Mouse (Mus musculus): ENCODE results near the gene Fgfrl1. TPM values are rescaled to one million over a fixed set of nuclear protein-coding genes. Genes with fewer than 3 reads are reported as not detected.

Fgfrl1 gene
- total RNA-seq, 2 experiments from 2014 or later = 19.7 to 21.7 TPM

DNA sequence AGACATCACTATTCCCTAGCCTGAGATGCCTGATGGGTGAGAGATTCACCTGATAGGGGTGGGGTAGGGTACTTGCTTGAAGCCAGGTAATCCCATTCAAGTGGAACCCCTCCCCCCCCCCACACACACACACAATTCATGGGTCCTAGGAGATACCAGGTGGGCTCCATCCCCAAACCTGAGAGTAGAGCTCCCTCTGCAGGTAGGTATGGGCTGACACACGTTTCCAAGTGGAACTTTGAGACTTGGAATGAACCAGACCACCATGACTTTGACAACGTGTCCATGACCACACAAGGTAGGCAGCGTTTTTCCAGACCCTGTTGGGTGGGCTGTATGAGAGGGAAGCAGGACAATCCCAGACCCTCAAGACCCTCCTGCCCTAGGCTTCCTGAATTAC is 12.3 kb upstream of the Fgfrl1 start:
- intact Hi-C loops (cut with DNase I) = no loop called here
- DNase-seq (ENCODE audit: extremely low spot score in 1 of 2, low spot score in 2 of 2) = no peak
- Histone ChIP-seq H3K27ac (no peak overlapping the region), H3K4me3 (no peak overlapping the region)
- TF ChIP-seq CTCF (IDR thresholded peaks at IDR 0.05) = peak; percentile 43

DNA sequence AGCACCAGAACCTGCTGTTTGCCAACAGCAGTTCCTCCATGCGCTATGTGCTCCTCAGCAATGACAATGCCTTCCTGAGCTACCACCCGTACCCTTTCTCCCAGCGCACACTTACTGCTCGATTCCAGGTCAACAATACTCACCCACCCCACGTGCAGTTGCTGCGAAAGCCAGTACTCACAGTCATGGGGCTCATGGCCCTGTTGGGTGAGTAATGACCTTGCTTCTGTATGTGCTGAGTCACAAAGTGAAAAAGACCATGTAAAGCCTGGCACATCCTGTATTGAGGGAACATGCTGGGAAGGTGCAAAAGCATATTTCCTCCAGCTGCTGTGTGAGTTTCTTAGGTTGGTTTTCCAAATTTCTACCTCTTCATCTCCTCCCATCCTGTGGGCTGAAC is 11.3 kb upstream of the Fgfrl1 start:
- Histone ChIP-seq H3K4me3 (no peak overlapping the region), H3K27ac (no peak overlapping the region)
- no peak for TF ChIP-seq CTCF (IDR thresholded peaks at IDR 0.05)
- intact Hi-C loops (cut with DNase I) = no loop called here
- no peak for DNase-seq (ENCODE audit: extremely low spot score in 1 of 2, low spot score in 2 of 2)

DNA sequence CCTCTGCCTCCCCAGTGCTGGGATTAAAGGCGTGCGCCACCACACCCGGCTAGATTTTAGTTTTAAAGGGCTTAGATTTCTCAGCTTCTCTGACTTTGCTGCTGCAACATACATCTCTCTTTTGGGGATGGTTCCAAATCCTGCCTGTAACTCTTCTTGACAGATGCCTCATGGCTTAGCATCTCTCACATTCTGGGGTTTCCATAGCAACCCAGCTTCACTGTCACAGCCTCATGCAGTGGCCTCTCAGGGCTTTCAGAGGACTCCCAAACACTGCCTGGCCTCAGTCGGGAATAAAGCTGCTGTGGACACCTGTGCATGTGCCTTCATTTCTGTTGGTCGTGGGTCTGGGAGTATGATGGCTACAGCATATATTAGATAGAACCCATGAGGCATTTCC is 3.1 kb upstream of the Fgfrl1 start:
- Histone ChIP-seq H3K4me3 (no peak overlapping the region), H3K27ac (no peak overlapping the region)
- DNase-seq (ENCODE audit: extremely low spot score in 1 of 2, low spot score in 2 of 2) = no peak
- intact Hi-C loops (cut with DNase I) = no loop called here
- no peak for TF ChIP-seq CTCF (IDR thresholded peaks at IDR 0.05)

DNA sequence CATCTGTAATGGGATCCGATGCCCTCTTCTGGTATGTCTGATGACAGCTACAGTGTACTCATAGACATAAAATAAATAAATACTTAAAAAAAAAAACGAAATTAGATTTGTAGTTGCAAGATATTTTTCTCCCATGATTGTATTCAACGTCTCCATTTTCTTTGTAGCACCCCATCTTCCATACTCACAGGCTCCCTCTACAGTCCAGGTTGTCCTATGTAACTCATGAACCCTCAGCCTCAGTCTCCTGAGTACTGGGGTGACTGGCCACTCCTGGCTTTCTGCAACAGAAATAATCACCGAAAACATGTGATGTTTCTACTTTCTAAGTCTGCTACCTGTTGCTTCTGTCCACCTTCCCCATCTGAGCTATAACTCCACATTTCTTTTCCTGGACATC is 1.0 kb upstream of the Fgfrl1 start:
- Histone ChIP-seq H3K4me3 (no peak overlapping the region), H3K27ac (no peak overlapping the region)
- intact Hi-C loops (cut with DNase I) = no loop called here
- TF ChIP-seq CTCF (IDR thresholded peaks at IDR 0.05) = peak; percentile 33
- DNase-seq (ENCODE audit: extremely low spot score in 1 of 2, low spot score in 2 of 2) = no peak

DNA sequence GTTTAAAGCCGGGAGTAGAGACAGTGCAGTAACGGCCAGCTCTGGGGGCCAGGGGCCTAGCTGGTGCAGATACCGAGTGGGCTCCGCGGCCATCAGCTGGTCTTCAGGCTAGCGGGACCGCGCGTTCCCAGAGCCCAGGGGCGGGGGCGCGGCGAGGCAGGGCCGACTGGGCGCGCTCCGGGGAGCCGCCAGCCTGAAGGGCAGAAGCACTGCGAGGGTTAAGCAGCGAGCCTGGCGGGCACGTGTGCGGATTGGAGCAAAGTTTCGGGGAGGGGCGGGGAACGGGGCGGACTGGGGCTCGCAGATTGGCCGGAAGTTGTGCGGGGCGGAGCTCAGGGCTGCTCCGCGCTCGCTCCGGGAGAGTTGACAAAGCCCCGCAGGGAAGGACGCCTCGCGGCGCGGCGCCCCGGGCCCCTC is 1.7 kb downstream of the Fgfrl1 start:
- intact Hi-C loops (cut with DNase I) = loop anchor here (2.0 kb wide), 1 partner anchor 33 kb away; no protein-coding TSS in a partner anchor
- peak; percentile 57 to 79 for DNase-seq (ENCODE audit: extremely low spot score in 1 of 2, low spot score in 2 of 2)
- Histone ChIP-seq H3K27ac (no peak overlapping the region), H3K4me3 (peak overlapping the region; percentile 47)
- TF ChIP-seq CTCF (IDR thresholded peaks at IDR 0.05) = no peak

DNA sequence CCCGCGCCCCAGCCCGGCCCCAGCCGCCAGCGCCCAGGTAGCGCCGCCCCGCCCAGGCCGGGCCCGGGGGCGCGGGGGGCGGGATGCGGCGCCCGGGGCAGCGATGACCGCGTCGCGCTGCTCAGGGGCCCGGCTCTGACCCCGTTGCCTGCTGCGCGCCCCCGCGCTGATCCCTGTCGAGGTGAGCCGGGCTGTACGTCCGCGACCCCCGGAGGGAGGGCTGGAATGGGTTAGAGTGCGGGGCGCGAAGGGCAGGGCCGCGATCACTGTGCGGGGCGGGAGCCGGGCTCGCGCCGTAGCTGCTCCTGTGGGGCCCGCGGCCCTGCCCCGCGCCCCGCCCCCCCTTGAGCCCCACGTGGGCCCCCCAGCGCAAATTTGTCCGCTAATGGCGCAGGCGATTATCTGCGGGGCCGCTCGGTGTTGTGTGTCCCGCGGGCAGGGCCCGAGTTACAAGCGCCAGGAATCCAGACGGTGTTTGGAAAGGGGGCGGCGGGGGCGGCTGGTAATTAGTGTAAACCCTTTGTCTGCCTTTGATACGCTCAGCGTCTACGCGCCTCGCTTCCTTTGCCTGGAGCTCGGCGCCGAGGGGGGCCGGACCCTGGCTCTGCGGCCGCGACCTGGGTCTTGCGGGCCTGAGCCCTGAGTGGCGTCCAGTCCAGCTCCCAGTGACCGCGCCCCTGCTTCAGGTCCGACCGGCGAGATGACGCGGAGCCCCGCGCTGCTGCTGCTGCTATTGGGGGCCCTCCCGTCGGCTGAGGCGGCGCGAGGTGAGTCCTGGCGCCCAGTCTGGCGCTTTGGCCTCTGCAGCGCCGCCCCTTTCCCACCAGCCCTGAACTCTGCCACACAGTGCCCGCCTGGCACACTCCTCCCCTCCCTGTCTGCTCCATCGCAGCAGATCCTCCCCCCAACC is 2.4 kb downstream of the Fgfrl1 start:
- no peak for DNase-seq (ENCODE audit: extremely low spot score in 1 of 2, low spot score in 2 of 2)
- Histone ChIP-seq H3K27ac (no peak overlapping the region; the same call in 1 of the 2 replicates), H3K4me3 (peak overlapping the region; percentile 47)
- TF ChIP-seq CTCF (IDR thresholded peaks at IDR 0.05) = no peak
- intact Hi-C loops (cut with DNase I) = no loop called here

DNA sequence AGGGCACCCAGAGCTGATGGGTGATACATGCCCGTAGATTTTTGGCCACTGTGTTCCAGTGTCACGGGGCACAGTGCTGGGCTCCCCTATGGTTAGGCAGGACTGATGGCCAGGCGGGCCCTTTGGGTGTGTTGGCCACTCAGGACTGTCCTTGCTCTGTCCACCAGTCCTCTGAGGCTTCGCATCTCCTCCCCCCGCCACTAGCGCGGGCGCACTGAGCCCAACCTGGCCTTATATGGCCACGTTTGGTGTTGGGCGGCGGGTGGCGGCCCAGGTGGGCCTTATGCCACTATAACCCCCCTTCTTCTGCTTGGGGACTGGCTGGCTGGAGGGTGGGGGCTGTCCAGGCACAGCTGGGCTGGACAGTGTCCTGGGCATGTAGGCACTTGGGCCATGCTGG is 3.7 kb downstream of the Fgfrl1 start:
- Histone ChIP-seq H3K27ac (no peak overlapping the region), H3K4me3 (no peak overlapping the region)
- no peak for DNase-seq (ENCODE audit: extremely low spot score in 1 of 2, low spot score in 2 of 2)
- intact Hi-C loops (cut with DNase I) = loop anchor here (2.0 kb wide), 1 partner anchor 17 kb away; no protein-coding TSS in a partner anchor
- TF ChIP-seq CTCF (IDR thresholded peaks at IDR 0.05) = no peak

DNA sequence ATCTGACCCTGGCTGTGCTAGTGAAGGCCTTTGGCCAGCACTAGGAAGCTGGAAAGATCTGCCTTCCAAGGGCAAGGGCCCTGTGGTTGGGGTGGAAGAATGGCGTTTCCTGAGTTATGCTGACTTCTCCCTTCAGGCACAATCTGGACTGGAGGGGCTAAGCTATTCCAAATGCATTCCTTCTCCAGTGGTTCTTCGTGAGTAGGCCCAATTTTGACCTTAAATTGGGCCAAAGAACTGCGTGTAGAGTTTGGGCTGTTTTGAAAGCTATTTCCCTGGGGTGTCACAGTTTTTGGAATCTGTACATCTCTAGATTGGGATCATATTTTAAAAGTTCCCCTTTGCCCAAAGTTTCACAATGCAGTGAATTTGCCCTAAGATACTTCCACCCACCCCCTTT is 4.4 kb downstream of the Fgfrl1 start:
- Histone ChIP-seq H3K27ac (no peak overlapping the region), H3K4me3 (no peak overlapping the region)
- no peak for TF ChIP-seq CTCF (IDR thresholded peaks at IDR 0.05)
- intact Hi-C loops (cut with DNase I) = loop anchor here (2.0 kb wide), 1 partner anchor 16 kb away; no protein-coding TSS in a partner anchor
- no peak for DNase-seq (ENCODE audit: extremely low spot score in 1 of 2, low spot score in 2 of 2)

DNA sequence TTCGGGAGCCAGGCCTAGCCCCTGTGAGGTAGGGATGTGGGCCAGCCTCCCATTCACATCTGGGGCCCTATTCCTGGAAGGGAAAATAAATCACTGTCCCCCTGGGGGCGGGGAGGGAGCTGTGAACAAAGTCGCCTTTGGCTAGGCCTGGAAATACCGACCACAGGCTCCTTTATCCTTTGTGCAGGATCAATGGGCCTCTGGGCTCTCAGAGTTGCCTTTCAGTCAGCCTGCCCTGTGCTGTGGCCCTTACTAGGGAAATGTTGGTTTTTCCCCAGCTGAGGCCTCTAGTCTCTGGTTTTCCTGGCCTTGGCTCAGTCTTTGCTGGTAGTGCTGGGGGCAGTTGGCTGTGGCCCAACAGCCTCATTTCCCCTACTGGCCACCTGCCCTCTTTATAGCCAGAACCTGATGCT is 5.2 kb downstream of the Fgfrl1 start:
- peak in 1 of 2 experiments; percentile 64 for DNase-seq (ENCODE audit: extremely low spot score in 1 of 2, low spot score in 2 of 2)
- TF ChIP-seq CTCF (IDR thresholded peaks at IDR 0.05) = no peak
- Histone ChIP-seq H3K4me3 (no peak overlapping the region), H3K27ac (peak overlapping the region; percentile 64; the same call in 1 of the 2 replicates)
- intact Hi-C loops (cut with DNase I) = loop anchor here (2.0 kb wide), 1 partner anchor 15 kb away; no protein-coding TSS in a partner anchor

DNA sequence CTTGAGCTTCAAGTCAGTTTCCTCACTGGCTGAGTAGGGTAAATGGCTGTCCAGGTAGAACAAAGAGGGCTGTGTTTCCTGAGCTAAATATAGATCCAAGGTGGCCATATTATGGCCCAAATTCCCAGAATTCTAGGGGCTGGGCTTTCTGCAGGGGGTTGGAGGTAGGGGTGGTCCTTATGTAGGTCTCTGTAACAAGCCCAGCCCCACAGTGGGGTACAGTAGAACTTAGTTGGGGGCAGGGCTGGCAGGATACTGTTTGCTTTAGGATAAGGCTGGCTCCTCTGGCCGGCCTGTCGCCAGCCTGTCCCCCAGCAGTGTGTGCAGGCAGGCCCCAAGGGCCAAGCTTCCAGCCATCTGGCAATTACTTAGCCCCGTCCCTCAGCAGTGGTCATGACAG is 8.2 kb downstream of the Fgfrl1 start:
- DNase-seq (ENCODE audit: extremely low spot score in 1 of 2, low spot score in 2 of 2) = no peak
- H3K4me3 ChIP-seq = no peak overlapping the region
- no peak for TF ChIP-seq CTCF (IDR thresholded peaks at IDR 0.05)
- H3K27ac ChIP-seq = no peak overlapping the region
- intact Hi-C loops (cut with DNase I) = no loop called here

DNA sequence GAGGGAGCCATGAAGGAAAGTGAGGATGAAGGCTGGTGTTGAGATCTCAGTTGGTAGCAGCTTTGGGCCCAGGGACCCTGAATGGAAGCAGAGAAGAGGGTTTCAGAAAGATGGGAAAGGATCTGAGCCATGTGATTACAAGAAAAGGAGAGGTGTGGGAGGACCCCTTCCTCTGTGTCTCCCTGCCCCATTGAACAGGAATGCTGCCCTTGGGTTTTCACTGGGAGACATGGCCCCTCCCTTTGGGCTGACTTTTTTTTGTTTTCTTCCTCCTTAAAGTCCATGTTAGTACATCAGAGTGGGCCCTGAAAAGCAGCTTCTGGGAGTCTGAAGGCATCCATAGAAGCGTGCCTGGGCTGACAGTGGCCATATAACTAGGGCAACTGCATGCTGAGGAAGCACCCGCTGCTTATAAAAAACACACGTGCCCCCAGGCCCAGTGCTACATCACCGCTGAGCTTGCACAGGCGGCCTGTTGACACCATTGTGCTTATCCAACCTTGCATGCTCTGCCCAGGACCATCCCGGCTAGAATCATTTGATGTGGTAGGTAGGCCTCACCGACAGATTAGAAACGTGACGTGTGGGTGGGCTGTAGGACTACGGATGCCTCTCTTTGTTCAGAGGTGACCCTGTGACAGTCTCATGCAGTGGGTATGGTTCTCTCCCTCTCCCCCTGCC is 9.3 kb downstream of the Fgfrl1 start:
- DNase-seq (ENCODE audit: extremely low spot score in 1 of 2, low spot score in 2 of 2) = no peak
- no peak for TF ChIP-seq CTCF (IDR thresholded peaks at IDR 0.05)
- H3K27ac ChIP-seq = no peak overlapping the region
- intact Hi-C loops (cut with DNase I) = no loop called here
- no peak overlapping the region for H3K4me3 ChIP-seq
